Mouse (Mus musculus) stomach, postnatal 0 days (tissue): ENCODE measurements at regions not wholly inside any gene's neighbourhood (a gene's known extent, or its start where the extent isn't known, plus 50 kb on each side); places are given as distances from the start of the nearest gene placed in this dataset.

Source experiments
- ATAC-seq: fragments of 200-750 bp; cut with Nextera tagmentation; 2 replicates; pipeline ENCODE4 v1.8.0; 2017; ENCODE audit not compliant: low FRiP score, low TSS enrichment
- DNase-seq: peaks from one replicate; pipeline ENCODE4 v3.0.0-alpha.2; 2016; ENCODE audit warnings: low spot score
- H3K27ac ChIP-seq: fragments of 300-500 bp; sonication (generic); replicated peaks from 2 replicates; pipeline ENCODE4 v1.5.1; 2014; ENCODE audit warnings: mild to moderate bottlenecking, control low read depth
- H3K27me3 ChIP-seq: fragments of 300-500 bp; sonication (generic); 2 replicates; pipeline ENCODE4 v1.6.1; 2014; ENCODE audit warnings: low read length; ENCODE audit not compliant: control insufficient read depth, insufficient read depth
- H3K36me3 ChIP-seq: fragments of 300-500 bp; sonication (generic); 2 replicates; pipeline ENCODE4 v1.6.1; 2014; ENCODE audit warnings: low read length, mixed read lengths; ENCODE audit not compliant: control insufficient read depth, insufficient read depth
- H3K4me1 ChIP-seq: fragments of 300-500 bp; sonication (generic); replicated peaks from 2 replicates; pipeline ENCODE4 v1.6.1; 2014; ENCODE audit warnings: antibody characterized with exemption; ENCODE audit not compliant: control insufficient read depth, insufficient read depth
- H3K4me2 ChIP-seq: fragments of 300-500 bp; sonication (generic); replicated peaks from 2 replicates; pipeline ENCODE4 v1.6.1; 2014; ENCODE audit warnings: low read depth, mild to moderate bottlenecking, control low read depth, moderate library complexity
- H3K4me3 ChIP-seq: fragments of 300-500 bp; sonication (generic); 2 replicates; pipeline ENCODE4 v1.5.1; 2014; ENCODE audit warnings: low read depth, low read length, control low read depth
- H3K9ac ChIP-seq: fragments of 300-500 bp; sonication (generic); 2 replicates; pipeline ENCODE4 v1.6.1; 2014; ENCODE audit warnings: mild to moderate bottlenecking, low read length, control low read depth, mixed read lengths
- H3K9me3 ChIP-seq: fragments of 300-500 bp; sonication (generic); 2 replicates; pipeline ENCODE4 v1.6.1; 2016; ENCODE audit warnings: low read length; ENCODE audit not compliant: control insufficient read depth
- CTCF ChIP-seq: IDR thresholded peaks from 2 replicates; pipeline ENCODE4 v1.5.1; 2016; ENCODE audit warnings: antibody characterized with exemption, low read depth, mild to moderate bottlenecking, moderate library complexity
- EP300 ChIP-seq: optimal IDR thresholded peaks from 2 replicates; pipeline ENCODE3; 2016; ENCODE audit warnings: antibody characterized with exemption
- WGBS: fragments of 180-500 bp; shearing (Covaris S2); extraction: QIAGEN DNeasy Blood & Tissue Kit; methylation state at CpG from one replicate; pipeline ENCODE4 v1.1.7; 2014; 5-methylcytosine and 5-hydroxymethylcytosine counted together

DNA sequence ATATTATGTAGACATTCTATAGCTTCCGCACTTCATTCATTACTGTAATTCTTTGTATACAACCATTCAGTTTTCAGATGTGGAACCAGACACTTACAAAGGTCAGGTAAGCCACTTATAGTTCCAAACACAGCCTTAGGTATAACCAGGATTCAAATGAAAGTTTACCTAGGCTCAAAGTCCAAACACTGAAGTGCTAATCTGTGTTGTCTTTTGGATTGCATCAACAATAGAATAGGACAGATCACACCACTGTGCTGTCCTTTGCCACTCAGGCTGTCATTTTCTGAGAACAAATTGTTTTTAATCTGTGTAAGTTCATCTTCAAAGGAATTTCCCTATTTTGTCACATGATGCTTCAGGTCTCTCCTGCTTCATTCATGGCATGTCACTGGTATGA lies 330.5 kb downstream of the Epha7 start:
- no peak for TF ChIP-seq EP300
- no peak for TF ChIP-seq CTCF
- Histone ChIP-seq H3K4me2 (no peak overlapping the region), H3K9me3 (no peaks in the 10 kb centered on the region), H3K27me3 (no peaks in the 10 kb centered on the region), H3K9ac (no peak overlapping the region), H3K36me3 (no peaks in the 10 kb centered on the region), H3K4me3 (no peak overlapping the region), H3K4me1 (no peaks in the 10 kb centered on the region), H3K27ac (no peak overlapping the region)
- ATAC-seq = no peak
- DNase-seq = no peak
- WGBS = 77% methylated on average over 1 of the region's 1 CpGs

DNA sequence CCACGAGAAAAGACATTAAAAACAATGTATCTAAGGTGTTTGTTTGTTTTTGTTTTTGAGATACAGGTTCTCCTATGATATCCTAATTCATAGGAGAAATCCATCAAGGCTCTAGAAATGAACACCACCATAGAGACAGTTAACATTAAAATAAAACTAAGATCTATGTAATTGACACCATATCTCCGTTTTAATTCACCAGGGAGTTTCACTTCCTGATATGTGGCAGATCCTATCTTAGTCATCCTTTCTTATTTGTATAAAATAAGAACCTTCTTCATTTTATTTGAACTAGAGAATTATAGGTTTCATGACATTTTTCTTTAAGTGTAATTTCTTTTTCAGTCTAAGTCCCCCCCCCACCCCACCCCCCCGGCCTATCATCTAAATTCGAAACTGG lies 332.3 kb downstream of the Epha7 start:
- H3K9ac ChIP-seq = no peak overlapping the region
- WGBS = 84% methylated on average over 4 of the region's 4 CpGs
- H3K27ac ChIP-seq = no peak overlapping the region
- no peaks in the 10 kb centered on the region for H3K9me3 ChIP-seq
- no peaks in the 10 kb centered on the region for H3K27me3 ChIP-seq
- ATAC-seq = no peak
- no peak for DNase-seq
- no peak for TF ChIP-seq CTCF
- no peak for TF ChIP-seq EP300
- no peaks in the 10 kb centered on the region for H3K36me3 ChIP-seq
- H3K4me2 ChIP-seq = no peak overlapping the region
- no peak overlapping the region for H3K4me3 ChIP-seq
- no peaks in the 10 kb centered on the region for H3K4me1 ChIP-seq

DNA sequence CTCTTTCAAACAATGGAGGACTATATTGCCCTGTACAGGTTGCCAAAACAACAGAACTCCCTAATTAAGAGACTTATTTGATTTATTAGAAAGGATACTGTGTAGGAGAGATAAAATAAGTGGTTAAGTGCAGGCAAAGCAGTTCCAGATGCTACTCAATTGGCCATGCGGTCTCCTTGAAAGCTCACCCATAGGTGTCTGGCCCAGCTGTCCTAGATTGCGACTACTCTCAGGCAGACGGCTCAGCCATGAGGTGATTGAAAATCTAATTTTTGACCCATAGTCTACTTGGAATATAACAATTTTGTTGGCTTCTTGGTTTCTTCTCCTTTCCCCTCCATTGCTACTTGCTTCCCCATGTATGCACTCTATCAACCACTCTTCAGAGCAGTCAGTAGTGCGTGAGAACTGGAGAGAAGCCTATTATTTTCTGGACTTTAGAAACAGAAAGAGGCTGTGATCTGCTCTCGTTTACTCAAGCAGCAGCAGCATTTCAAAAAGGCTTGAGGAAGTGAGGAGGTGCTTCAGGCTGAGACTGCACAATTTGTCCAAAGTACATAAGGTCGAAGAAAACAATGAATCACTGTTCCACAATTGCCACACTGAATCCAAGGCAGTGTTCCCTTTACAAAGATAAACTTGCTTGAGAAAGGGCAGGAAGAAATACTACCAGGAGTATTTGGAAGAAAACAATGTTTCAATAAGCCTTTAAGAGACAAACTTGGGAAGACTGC lies 339.4 kb downstream of the Epha7 start:
- Histone ChIP-seq H3K4me3 (no peak overlapping the region), H3K9ac (no peak overlapping the region), H3K9me3 (no peaks in the 10 kb centered on the region), H3K4me1 (no peaks in the 10 kb centered on the region), H3K27me3 (no peaks in the 10 kb centered on the region), H3K4me2 (no peak overlapping the region), H3K36me3 (no peaks in the 10 kb centered on the region), H3K27ac (no peak overlapping the region)
- ATAC-seq (peak; percentile 72; the same call in 1 of the 2 replicates), DNase-seq (no peak)
- TF ChIP-seq EP300 (no peak), CTCF (no peak)
- 53% methylated on average over 6 of the region's 6 CpGs for WGBS

DNA sequence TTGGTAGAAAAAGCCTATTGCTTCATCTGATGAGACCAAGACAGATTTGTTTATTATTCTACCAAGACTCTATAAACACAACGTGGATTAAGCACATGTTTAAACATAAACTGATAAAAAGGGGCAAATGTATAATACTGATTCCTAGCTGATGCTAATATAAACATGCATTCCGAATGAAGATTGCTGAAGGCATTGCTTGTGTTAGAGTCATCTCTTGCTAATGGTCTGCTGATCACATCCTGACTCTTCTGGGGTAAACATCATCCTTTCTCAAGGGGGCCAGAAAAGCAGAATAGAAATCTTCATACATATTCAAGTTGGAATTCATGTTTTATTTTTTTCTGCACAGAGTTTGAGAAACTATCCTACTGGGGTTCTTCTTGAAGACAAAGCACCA lies 369.6 kb downstream of the Epha7 start:
- 36% methylated on average over 2 of the region's 2 CpGs for WGBS
- H3K36me3 ChIP-seq = no peaks in the 10 kb centered on the region
- H3K4me3 ChIP-seq = no peak overlapping the region
- no peak for DNase-seq
- H3K4me1 ChIP-seq = no peaks in the 10 kb centered on the region
- no peak for ATAC-seq
- no peak overlapping the region for H3K4me2 ChIP-seq
- no peaks in the 10 kb centered on the region for H3K9me3 ChIP-seq
- H3K27me3 ChIP-seq = no peaks in the 10 kb centered on the region
- no peak overlapping the region for H3K9ac ChIP-seq
- no peak for TF ChIP-seq EP300
- TF ChIP-seq CTCF = no peak
- H3K27ac ChIP-seq = no peak overlapping the region

DNA sequence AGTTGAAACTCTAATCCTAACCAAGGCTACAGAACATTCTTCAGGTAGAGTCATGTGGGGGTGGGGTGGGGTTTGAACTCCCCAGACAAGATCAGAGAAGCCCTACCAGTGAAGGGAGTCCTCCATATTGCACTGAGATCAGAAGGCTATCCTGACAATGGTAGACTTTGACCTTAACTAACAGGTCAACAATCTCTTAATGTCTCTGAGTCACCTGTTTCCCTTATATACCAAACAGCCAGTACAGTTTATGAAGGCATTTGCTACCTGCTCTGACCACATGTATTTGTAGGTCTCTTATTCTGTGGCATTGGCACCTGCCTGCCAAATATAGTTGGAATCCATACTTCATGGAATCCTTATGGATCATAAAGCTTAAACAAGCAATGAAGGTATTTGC lies 370.5 kb downstream of the Epha7 start:
- no peaks in the 10 kb centered on the region for H3K9me3 ChIP-seq
- no peaks in the 10 kb centered on the region for H3K4me1 ChIP-seq
- no peak for DNase-seq
- no peaks in the 10 kb centered on the region for H3K36me3 ChIP-seq
- H3K4me3 ChIP-seq = no peak overlapping the region
- no peak for TF ChIP-seq EP300
- TF ChIP-seq CTCF = no peak
- no peak for ATAC-seq
- no peak overlapping the region for H3K9ac ChIP-seq
- H3K4me2 ChIP-seq = no peak overlapping the region
- no peaks in the 10 kb centered on the region for H3K27me3 ChIP-seq
- no peak overlapping the region for H3K27ac ChIP-seq

DNA sequence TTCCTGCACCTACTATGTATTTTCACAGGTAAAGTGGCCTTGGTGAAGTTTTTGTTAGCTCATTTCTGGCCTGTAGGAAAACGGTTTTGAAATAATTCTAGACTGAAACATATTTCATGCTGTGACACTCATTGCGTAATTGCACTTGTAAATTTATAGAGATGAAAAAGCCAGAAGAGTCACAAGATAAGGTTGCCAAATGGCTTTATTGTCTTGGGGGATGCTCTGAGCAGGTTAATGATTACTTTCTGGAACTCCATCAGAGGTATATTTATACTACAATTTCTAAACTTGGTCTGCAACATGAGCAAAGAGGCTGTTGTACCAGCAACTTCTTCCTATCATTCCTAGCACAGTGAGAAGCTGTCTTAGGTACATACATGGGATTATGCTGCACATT lies 370.9 kb downstream of the Epha7 start:
- DNase-seq = no peak
- no peak for ATAC-seq
- Histone ChIP-seq H3K27me3 (no peaks in the 10 kb centered on the region), H3K4me2 (no peak overlapping the region), H3K9me3 (no peaks in the 10 kb centered on the region), H3K4me1 (no peaks in the 10 kb centered on the region), H3K36me3 (no peaks in the 10 kb centered on the region), H3K27ac (no peak overlapping the region), H3K9ac (no peak overlapping the region), H3K4me3 (no peak overlapping the region)
- 68% methylated on average over 2 of the region's 2 CpGs for WGBS
- no peak for TF ChIP-seq CTCF
- TF ChIP-seq EP300 = no peak
